ENCODE assay signal across 23 mouse cellular contexts in genomic region chr16:27641306-27641705, GRCm38 (mm10).
DNase-seq lines count a peak whose midpoint lies in the region; ATAC-seq and TF ChIP-seq lines count a peak whose summit lies in the region.
"Had no signal": no experiment of that assay in that cellular context is flagged by ENCODE, and none has a peak within 500 bp of the region (broad histone marks: within the 10 kb centered on the region; RNA-seq: fewer than 3 reads in every experiment).

No protein-coding gene starts in this region.

- no peaks in the 10 kb centered on the region for H3K36me3 ChIP-seq in embryonic facial prominence, embryonic 12.5 days
- no peaks in the 10 kb centered on the region for H3K36me3 ChIP-seq in embryonic facial prominence, embryonic 10.5 days (replicated peaks)
- H3K36me3 ChIP-seq in hindbrain, postnatal 0 days (ENCODE audit: insufficient read depth, low read length): no peaks in the 10 kb centered on the region
- no peaks in the 10 kb centered on the region for H3K36me3 ChIP-seq in hindbrain, embryonic 11.5 days (ENCODE audit: control insufficient read depth, insufficient read depth, low read length)
- no peaks in the 10 kb centered on the region for H3K36me3 ChIP-seq in midbrain, postnatal 0 days (ENCODE audit: insufficient read depth, low read length)
- no peaks in the 10 kb centered on the region for H3K36me3 ChIP-seq in midbrain, embryonic 13.5 days
- no peaks in the 10 kb centered on the region for H3K36me3 ChIP-seq in limb, embryonic 14.5 days (ENCODE audit: control insufficient read depth, insufficient read depth, low read length)
- H3K36me3 ChIP-seq: embryonic facial prominence, embryonic 13.5 days; forebrain, embryonic 15.5 days; G1E; heart, embryonic 13.5 days had no signal

- WGBS in embryonic facial prominence, embryonic 12.5 days: 53% methylated on average over 2 of the region's 2 CpGs
- WGBS in embryonic facial prominence, embryonic 10.5 days: 74% methylated on average over 2 of the region's 2 CpGs
- 41% methylated on average over 2 of the region's 2 CpGs for WGBS in hindbrain, postnatal 0 days
- 67% methylated on average over 2 of the region's 2 CpGs for WGBS in hindbrain, embryonic 11.5 days
- WGBS in midbrain, postnatal 0 days: 35% methylated on average over 2 of the region's 2 CpGs
- WGBS in midbrain, embryonic 13.5 days: 52% methylated on average over 2 of the region's 2 CpGs
- 29% methylated on average over 2 of the region's 2 CpGs for WGBS in limb, embryonic 14.5 days

- no peak overlapping the region for H3K4me3 ChIP-seq in embryonic facial prominence, embryonic 12.5 days
- no peak overlapping the region for H3K4me3 ChIP-seq in embryonic facial prominence, embryonic 10.5 days
- H3K4me3 ChIP-seq in hindbrain, postnatal 0 days (ENCODE audit: low read length): no peak overlapping the region
- no peak overlapping the region for H3K4me3 ChIP-seq in hindbrain, embryonic 11.5 days (ENCODE audit: low read depth, low read length)
- no peak overlapping the region for H3K4me3 ChIP-seq in midbrain, postnatal 0 days (ENCODE audit: low read depth, low read length)
- H3K4me3 ChIP-seq in midbrain, embryonic 13.5 days (replicated peaks): no peak overlapping the region
- no peak overlapping the region for H3K4me3 ChIP-seq in limb, embryonic 14.5 days (replicated peaks; ENCODE audit: low read length)
- H3K4me3 ChIP-seq: embryonic facial prominence, embryonic 13.5 days; forebrain, embryonic 15.5 days; heart, embryonic 13.5 days had no signal

- no peaks in the 10 kb centered on the region for H3K27me3 ChIP-seq in embryonic facial prominence, embryonic 12.5 days
- H3K27me3 ChIP-seq in embryonic facial prominence, embryonic 10.5 days (replicated peaks; ENCODE audit: low read depth, poor library complexity, severe bottlenecking): no peaks in the 10 kb centered on the region
- H3K27me3 ChIP-seq in hindbrain, postnatal 0 days (ENCODE audit: insufficient read depth, low read length): no peaks in the 10 kb centered on the region
- no peaks in the 10 kb centered on the region for H3K27me3 ChIP-seq in hindbrain, embryonic 11.5 days (ENCODE audit: control insufficient read depth, insufficient read depth, low read length)
- no peaks in the 10 kb centered on the region for H3K27me3 ChIP-seq in midbrain, postnatal 0 days (ENCODE audit: insufficient read depth, low read length)
- H3K27me3 ChIP-seq in midbrain, embryonic 13.5 days: no peaks in the 10 kb centered on the region
- no peaks in the 10 kb centered on the region for H3K27me3 ChIP-seq in limb, embryonic 14.5 days (ENCODE audit: control insufficient read depth, insufficient read depth, low read length)
- H3K27me3 ChIP-seq: embryonic facial prominence, embryonic 13.5 days; forebrain, embryonic 15.5 days; heart, embryonic 13.5 days had no signal

- no peaks in the 10 kb centered on the region for H3K9me3 ChIP-seq in embryonic facial prominence, embryonic 12.5 days
- H3K9me3 ChIP-seq in embryonic facial prominence, embryonic 10.5 days: no peaks in the 10 kb centered on the region
- H3K9me3 ChIP-seq in hindbrain, postnatal 0 days (ENCODE audit: low read length): no peaks in the 10 kb centered on the region
- no peaks in the 10 kb centered on the region for H3K9me3 ChIP-seq in hindbrain, embryonic 11.5 days (ENCODE audit: control insufficient read depth, low read length)
- no peaks in the 10 kb centered on the region for H3K9me3 ChIP-seq in midbrain, postnatal 0 days (ENCODE audit: low read length)
- no peaks in the 10 kb centered on the region for H3K9me3 ChIP-seq in midbrain, embryonic 13.5 days
- no peaks in the 10 kb centered on the region for H3K9me3 ChIP-seq in limb, embryonic 14.5 days (ENCODE audit: control insufficient read depth, low read length)
- H3K9me3 ChIP-seq: embryonic facial prominence, embryonic 13.5 days; forebrain, embryonic 15.5 days; G1E; heart, embryonic 13.5 days had no signal

- TF ChIP-seq CTCF in hindbrain, postnatal 0 days (IDR thresholded peaks at IDR 0.05; ENCODE audit: low read depth): no peak
- TF ChIP-seq CTCF in midbrain, postnatal 0 days (IDR thresholded peaks at IDR 0.05): no peak

- H3K4me2 ChIP-seq in embryonic facial prominence, embryonic 12.5 days (replicated peaks): no peak overlapping the region
- H3K4me2 ChIP-seq in hindbrain, postnatal 0 days (ENCODE audit: low read depth, low read length): no peak overlapping the region
- H3K4me2 ChIP-seq in hindbrain, embryonic 11.5 days (replicated peaks; ENCODE audit: low read depth, low read length): no peak overlapping the region
- no peak overlapping the region for H3K4me2 ChIP-seq in midbrain, postnatal 0 days (ENCODE audit: low read depth, low read length, poor library complexity, severe bottlenecking)
- no peak overlapping the region for H3K4me2 ChIP-seq in midbrain, embryonic 13.5 days (replicated peaks)
- H3K4me2 ChIP-seq in limb, embryonic 14.5 days (replicated peaks; ENCODE audit: low read depth, low read length, severe bottlenecking): no peak overlapping the region
- H3K4me2 ChIP-seq: embryonic facial prominence, embryonic 13.5 days; forebrain, embryonic 15.5 days; heart, embryonic 13.5 days; hindbrain, embryonic 14.5 days had no signal

- no peak overlapping the region for H3K27ac ChIP-seq in embryonic facial prominence, embryonic 12.5 days
- H3K27ac ChIP-seq in embryonic facial prominence, embryonic 10.5 days (replicated peaks): no peak overlapping the region
- H3K27ac ChIP-seq in hindbrain, postnatal 0 days: no peak overlapping the region
- H3K27ac ChIP-seq in hindbrain, embryonic 11.5 days (ENCODE audit: low read depth, low read length): no peak overlapping the region
- H3K27ac ChIP-seq in midbrain, postnatal 0 days (ENCODE audit: low read depth, low read length): no peak overlapping the region
- no peak overlapping the region for H3K27ac ChIP-seq in midbrain, embryonic 13.5 days
- H3K27ac ChIP-seq in limb, embryonic 14.5 days (replicated peaks; ENCODE audit: low read depth, low read length): no peak overlapping the region
- H3K27ac ChIP-seq: embryonic facial prominence, embryonic 13.5 days; forebrain, embryonic 15.5 days; heart, embryonic 13.5 days; hindbrain, embryonic 14.5 days had no signal

- no peaks in the 10 kb centered on the region for H3K4me1 ChIP-seq in embryonic facial prominence, embryonic 12.5 days
- no peaks in the 10 kb centered on the region for H3K4me1 ChIP-seq in embryonic facial prominence, embryonic 10.5 days
- no peaks in the 10 kb centered on the region for H3K4me1 ChIP-seq in hindbrain, postnatal 0 days (ENCODE audit: insufficient read depth, low read length)
- H3K4me1 ChIP-seq in hindbrain, embryonic 11.5 days (replicated peaks; ENCODE audit: control insufficient read depth, insufficient read depth, low read length): no peaks in the 10 kb centered on the region
- no peaks in the 10 kb centered on the region for H3K4me1 ChIP-seq in midbrain, postnatal 0 days (ENCODE audit: insufficient read depth, low read length)
- no peaks in the 10 kb centered on the region for H3K4me1 ChIP-seq in midbrain, embryonic 13.5 days (replicated peaks)
- peaks cover 5% of the 10 kb centered on the region for H3K4me1 ChIP-seq in limb, embryonic 14.5 days (ENCODE audit: control insufficient read depth, insufficient read depth, low read length)
- H3K4me1 ChIP-seq: forebrain, embryonic 15.5 days; heart, embryonic 13.5 days had no signal

- DNase-seq in embryonic facial prominence, embryonic 10.5 days (ENCODE audit: low spot score): no peak
- peak; percentile 16 for DNase-seq in hindbrain, postnatal 0 days (ENCODE audit: low spot score)
- no peak for DNase-seq in hindbrain, embryonic 11.5 days (ENCODE audit: low spot score)
- peak; percentile 38 for DNase-seq in midbrain, postnatal 0 days (ENCODE audit: low spot score)
- peak; percentile 56 for DNase-seq in limb, embryonic 14.5 days (ENCODE audit: low spot score)
- DNase-seq in T-cell, adult 2 months (ENCODE audit: low spot score): no peak
- DNase-seq: adrenal gland, postnatal 14 days; B cell, adult 2 months; cerebellum, adult 8-10 months; cerebellum, postnatal 14 days; embryo, embryonic 11 days; gastrocnemius, postnatal 36 days; heart, adult 11 months; heart, postnatal 36 days had no signal

- 0 out of 2 replicates have a peak, but pooled peaks have one; percentile 3 for ATAC-seq in embryonic facial prominence, embryonic 12.5 days (ENCODE audit: insufficient number of reproducible peaks, insufficient read depth, low FRiP score, low TSS enrichment)
- ATAC-seq in hindbrain, postnatal 0 days: no peak
- no peak for ATAC-seq in hindbrain, embryonic 11.5 days (ENCODE audit: low FRiP score)
- no peak for ATAC-seq in midbrain, postnatal 0 days (ENCODE audit: low FRiP score)
- ATAC-seq in midbrain, embryonic 13.5 days: no peak
- ATAC-seq in limb, embryonic 14.5 days (ENCODE audit: low FRiP score, low read depth): peak; percentile 55; the same call in 1 of the 2 replicates
- ATAC-seq: activated CD4-positive, CD25-positive, alpha-beta regulatory T cell, adult 4 months; CD4-positive, CD25-positive, alpha-beta regulatory T cell, adult 4 months; forebrain, embryonic 15.5 days had no signal

- no peak overlapping the region for H3K9ac ChIP-seq in embryonic facial prominence, embryonic 12.5 days
- no peak overlapping the region for H3K9ac ChIP-seq in hindbrain, postnatal 0 days (replicated peaks; ENCODE audit: low read length)
- no peak overlapping the region for H3K9ac ChIP-seq in hindbrain, embryonic 11.5 days (ENCODE audit: low read depth, low read length)
- no peak overlapping the region for H3K9ac ChIP-seq in midbrain, postnatal 0 days (replicated peaks; ENCODE audit: low read length, poor library complexity, severe bottlenecking)
- H3K9ac ChIP-seq in midbrain, embryonic 13.5 days (replicated peaks): no peak overlapping the region
- H3K9ac ChIP-seq in limb, embryonic 14.5 days (ENCODE audit: low read depth, low read length, severe bottlenecking): no peak overlapping the region
- H3K9ac ChIP-seq: embryonic facial prominence, embryonic 13.5 days; forebrain, embryonic 15.5 days; heart, embryonic 13.5 days; hindbrain, embryonic 14.5 days had no signal

- no peak for TF ChIP-seq POLR2A in limb, embryonic 14.5 days (IDR thresholded peaks at IDR 0.05; ENCODE audit: borderline replicate concordance, extremely low read depth, insufficient read depth, insufficient read length)

Comparison
In these comparisons a context has a peak if more than half of its experiments do, and no peak if none do; other contexts are left out.
1. DNase-seq: peak in hindbrain, postnatal 0 days (single experiment), midbrain, postnatal 0 days (single experiment) and limb, embryonic 14.5 days (single experiment); none in embryonic facial prominence, embryonic 10.5 days (single experiment), hindbrain, embryonic 11.5 days (single experiment) and T-cell, adult 2 months (single experiment).
2. ATAC-seq: peak in embryonic facial prominence, embryonic 12.5 days (single experiment) and limb, embryonic 14.5 days (single experiment); none in hindbrain, postnatal 0 days (single experiment), hindbrain, embryonic 11.5 days (single experiment), midbrain, postnatal 0 days (single experiment) and midbrain, embryonic 13.5 days (single experiment).